Mouse (Mus musculus) myocyte (in vitro differentiated cells): ENCODE data around the gene Agap1.

Source experiments
- CEBPB ChIP-seq: IDR thresholded peaks from 2 replicates; pipeline ENCODE4 v1.6.1; 2011; ENCODE audit warnings: mild to moderate bottlenecking, moderate library complexity; ENCODE audit not compliant: poor library complexity, insufficient read depth, severe bottlenecking
- E2F4 ChIP-seq: IDR thresholded peaks from one replicate; pipeline ENCODE4 v1.6.1; 2011; ENCODE audit warnings: mild to moderate bottlenecking, control low read depth, moderate library complexity; ENCODE audit not compliant: insufficient read depth
- MAX ChIP-seq: IDR thresholded peaks from one replicate; pipeline ENCODE4 v1.6.1; 2011; ENCODE audit warnings: low read depth, mild to moderate bottlenecking, control low read depth
- MYOG ChIP-seq, 3 experiments: IDR thresholded peaks; one replicate each; pipeline ENCODE4 v1.6.1; 2011; ENCODE audit warnings: control low read depth in 2 of 3, low read depth in 2 of 3, mild to moderate bottlenecking in 2 of 3; ENCODE audit not compliant: insufficient read length in 2 of 3, control insufficient read depth in 1 of 3, insufficient read depth in 1 of 3
- POLR2A ChIP-seq: IDR thresholded peaks from one replicate; pipeline ENCODE4 v1.6.1; 2011; ENCODE audit warnings: low read depth, mild to moderate bottlenecking, control low read depth, moderate library complexity; ENCODE audit not compliant: insufficient read length
- POLR2AphosphoS2 ChIP-seq: IDR thresholded peaks from one replicate; pipeline ENCODE4 v1.6.1; 2011; ENCODE audit warnings: low read depth, control low read depth; ENCODE audit not compliant: insufficient read length
- REST ChIP-seq: IDR thresholded peaks from one replicate; pipeline ENCODE4 v1.6.1; 2011; ENCODE audit warnings: mild to moderate bottlenecking, control low read depth, moderate library complexity; ENCODE audit not compliant: insufficient read depth, insufficient read length
- TCF12 ChIP-seq: IDR thresholded peaks from one replicate; pipeline ENCODE4 v1.6.1; 2011; ENCODE audit warnings: mild to moderate bottlenecking, control low read depth; ENCODE audit not compliant: poor library complexity, insufficient read depth, severe bottlenecking
- USF1 ChIP-seq: IDR thresholded peaks from one replicate; pipeline ENCODE4 v1.6.1; 2011; ENCODE audit warnings: low read depth, mild to moderate bottlenecking, control low read depth, moderate library complexity

DNA sequence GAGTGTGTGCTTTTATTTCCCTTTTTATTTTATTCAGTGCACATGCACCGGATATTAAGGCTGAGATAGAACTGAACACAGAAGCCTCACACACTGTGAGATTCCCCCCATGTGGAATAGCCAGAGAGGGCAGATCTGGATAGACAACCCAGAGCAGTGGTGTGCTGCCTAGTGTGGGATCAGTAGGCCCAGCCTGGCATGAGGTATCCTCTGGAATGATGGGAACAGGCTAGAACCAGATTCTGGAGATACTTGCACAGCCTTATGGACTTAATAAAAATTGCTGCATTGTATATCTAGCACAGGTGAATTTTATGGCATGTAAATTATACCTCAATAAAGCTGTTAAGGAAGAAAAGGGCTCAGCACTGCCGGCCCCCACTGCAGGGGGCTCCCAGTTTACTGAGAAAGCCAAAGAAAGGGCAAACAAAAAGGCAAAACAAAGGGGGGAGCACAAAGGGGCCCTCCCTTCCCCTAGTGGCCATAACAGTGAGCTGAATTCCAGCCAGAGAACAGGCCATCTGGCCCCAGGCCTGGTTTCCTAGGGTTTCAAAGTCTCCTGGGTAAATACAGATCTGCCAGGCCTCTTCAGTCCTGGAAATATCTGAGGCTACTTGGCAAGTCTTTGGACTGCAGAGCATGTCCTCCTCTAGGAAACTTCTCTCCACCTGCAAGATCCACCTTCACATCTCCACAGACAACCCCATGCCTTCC lies 405.6 kb downstream of the Agap1 start:
- TF ChIP-seq POLR2A = no peak
- no peak for TF ChIP-seq POLR2AphosphoS2
- no peak for TF ChIP-seq E2F4
- TF ChIP-seq TCF12 = no peak
- no peak for TF ChIP-seq MAX
- TF ChIP-seq MYOG (IDR thresholded peaks at IDR 0.05; ENCODE audit: control insufficient read depth in 1 of 3, insufficient read depth in 1 of 3, insufficient read length in 2 of 3, low read depth in 2 of 3) = no peak
- no peak for TF ChIP-seq CEBPB
- no peak for TF ChIP-seq USF1
- TF ChIP-seq REST = no peak
